Mouse (Mus musculus) adrenal gland, adult 8-10 months (tissue): Measurements from ENCODE around the gene Socs5. TPM values are rescaled to one million over a fixed set of nuclear protein-coding genes. Genes with fewer than 3 reads are reported as not detected.

Source experiments
- DNase-seq: peaks from one replicate; pipeline ENCODE4 v3.0.0; 2022
- microRNA-seq, 2 experiments: library from miRNA; unstranded; fragments of <30 nt; microRNA quantifications; one replicate each; pipeline ENCODE4 v1.2.0; 2022
- total RNA-seq, 4 experiments: library from RNA; stranded (reverse); gene quantifications; 2 replicates each; pipeline ENCODE4 v1.2.4; 2022

Gene Socs5
- total RNA-seq, 4 experiments from 2014 or later, result 72.2 to 108 (median 96.0) TPM

GRCm38 (mm10) chr17:87169076-87169475 is 61.6 kb downstream of the Socs5 start:
- no peak for DNase-seq

GRCm38 (mm10) chr17:87170364-87170763 is 62.9 kb downstream of the Socs5 start:
- DNase-seq, result no peak

GRCm38 (mm10) chr17:87172031-87172430 is 64.6 kb downstream of the Socs5 start:
- DNase-seq, result no peak

GRCm38 (mm10) chr17:87173966-87174365 is 66.5 kb downstream of the Socs5 start:
- no peak for DNase-seq

- peak; percentile 68 for DNase-seq
These were observed 67.3 kb downstream of the Socs5 start for GRCm38 (mm10) chr17:87174651-87175331.

- no peak for DNase-seq
These were observed 68.9 kb downstream of the Socs5 start for GRCm38 (mm10) chr17:87176066-87177012.

- DNase-seq, result no peak
These were observed 71.4 kb downstream of the Socs5 start for GRCm38 (mm10) chr17:87178596-87179590.

- DNase-seq, result no peak
These were observed 72.6 kb downstream of the Socs5 start for GRCm38 (mm10) chr17:87179939-87180550.

- DNase-seq, result no peak
These were observed 74.3 kb downstream of the Socs5 start for GRCm38 (mm10) chr17:87181683-87182346.

- no peak for DNase-seq
These were observed 78.1 kb downstream of the Socs5 start for GRCm38 (mm10) chr17:87185461-87186066.

- DNase-seq, result no peak
These were observed 79.5 kb downstream of the Socs5 start for GRCm38 (mm10) chr17:87187005-87187404.

Small RNA genes lying within 50 kb of the gene (microRNA-seq; reads per million reads assigned to microRNA genes)
- 0 reads per million in 2 experiments for gene Gm22346

Other genes starting within 250 kb of the Socs5 start
- gene Tmem247, start 190.3 kb upstream of the Socs5 start, total RNA-seq, result not detected
- gene Atp6v1e2, start 159.8 kb upstream of the Socs5 start, total RNA-seq, result not detected
- 10 to 100 TPM; 61.2 to 96.2 (median 72.7) TPM for gene Rhoq, start 144.6 kb upstream of the Socs5 start, total RNA-seq
- 10 to 100 TPM; 15.9 to 19.2 (median 18.1) TPM for gene Pigf, start 82.3 kb upstream of the Socs5 start, total RNA-seq
- 10 to 100 TPM; 53.2 to 83.7 (median 71.9) TPM for gene Cript, start 82.1 kb upstream of the Socs5 start, total RNA-seq
- gene Mcfd2, start 158.3 kb downstream of the Socs5 start, total RNA-seq, result 100 to 1,000 TPM; 212 to 358 (median 282) TPM
- 10 to 100 TPM; 13.5 to 18.6 (median 15.2) TPM for gene Ttc7, start 175.2 kb downstream of the Socs5 start, total RNA-seq